Mouse (Mus musculus): ENCODE data around the gene Gm20532.
A peak's percentile ranks its signal among the peaks of the same experiment; 100 is the strongest.

The Gm20532 gene

GRCm38 (mm10) chr2:26596898-26597297, 10.5 kb downstream of the Gm20532 start:
- DNase-seq (ENCODE audit: low read depth) = no peak

- DNase-seq (ENCODE audit: low read depth) = no peak
Observed at GRCm38 (mm10) chr2:26597810-26598209, 11.4 kb downstream of the Gm20532 start.

DNA sequence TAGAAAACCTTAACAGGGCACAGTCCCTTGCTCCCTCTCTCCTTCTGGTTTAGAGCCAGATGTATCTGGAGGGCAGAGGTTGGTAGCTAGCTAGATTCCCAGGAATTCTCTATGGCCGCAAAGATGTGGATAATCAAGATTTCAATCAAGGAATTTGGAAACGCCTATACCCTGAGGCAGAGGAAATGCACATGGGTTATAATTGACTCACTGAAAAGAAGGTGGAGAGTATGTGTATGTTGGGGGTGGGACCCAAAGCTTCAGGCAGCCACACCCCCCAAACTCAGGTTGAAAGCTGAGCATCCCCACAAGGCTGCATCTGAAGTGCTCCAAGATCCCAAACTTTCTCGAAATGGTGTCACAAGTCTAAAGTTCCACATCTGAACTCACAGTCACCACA, 12.0 kb downstream of the Gm20532 start:
- DNase-seq (ENCODE audit: low read depth) = peak; percentile 59

DNA sequence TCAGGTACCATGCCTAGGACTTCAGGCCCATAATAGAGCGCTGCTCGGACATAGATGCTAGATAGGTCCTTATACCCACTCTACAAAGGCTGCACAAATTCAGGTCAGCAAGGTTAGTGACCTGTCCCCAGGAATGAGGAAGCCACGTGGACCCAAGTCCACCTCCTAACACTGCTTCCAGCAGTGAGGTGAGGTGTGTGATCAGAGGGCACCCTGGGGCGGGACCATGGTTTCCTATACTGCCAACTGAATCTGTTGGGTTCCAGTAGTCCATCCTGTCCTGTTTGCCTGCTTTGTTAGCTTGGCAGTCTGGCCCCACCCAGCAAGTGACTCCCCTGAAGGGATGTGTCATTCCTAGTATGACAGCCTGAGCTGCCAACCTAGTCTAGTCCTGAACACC, 13.5 kb downstream of the Gm20532 start:
- DNase-seq (ENCODE audit: low read depth) = no peak

- DNase-seq (ENCODE audit: low read depth) = no peak
Observed at GRCm38 (mm10) chr2:26600664-26601063, 14.2 kb downstream of the Gm20532 start.

GRCm38 (mm10) chr2:26601595-26601994, 15.2 kb downstream of the Gm20532 start:
- peak; percentile 36 for DNase-seq (ENCODE audit: low read depth)

DNA sequence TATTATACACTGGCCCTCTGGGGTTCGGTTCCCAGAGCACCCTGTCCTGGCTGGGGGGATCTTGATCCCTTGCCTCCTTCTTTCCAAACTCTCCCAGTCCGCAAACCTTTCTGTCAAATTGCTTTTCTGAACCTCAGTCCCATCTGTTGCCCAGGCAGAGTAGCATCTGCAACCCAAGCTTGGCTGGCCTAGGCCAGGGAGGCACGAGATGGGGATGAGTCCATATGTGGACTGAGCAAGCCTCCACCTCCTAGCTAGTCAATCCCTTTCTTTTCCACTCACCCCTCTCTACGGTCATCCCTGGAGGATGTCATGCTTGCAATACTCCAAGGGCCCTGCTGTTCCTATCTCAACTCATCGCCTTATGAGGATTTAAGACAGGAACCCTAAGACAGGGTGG, 16.2 kb downstream of the Gm20532 start:
- no peak for DNase-seq (ENCODE audit: low read depth)

DNA sequence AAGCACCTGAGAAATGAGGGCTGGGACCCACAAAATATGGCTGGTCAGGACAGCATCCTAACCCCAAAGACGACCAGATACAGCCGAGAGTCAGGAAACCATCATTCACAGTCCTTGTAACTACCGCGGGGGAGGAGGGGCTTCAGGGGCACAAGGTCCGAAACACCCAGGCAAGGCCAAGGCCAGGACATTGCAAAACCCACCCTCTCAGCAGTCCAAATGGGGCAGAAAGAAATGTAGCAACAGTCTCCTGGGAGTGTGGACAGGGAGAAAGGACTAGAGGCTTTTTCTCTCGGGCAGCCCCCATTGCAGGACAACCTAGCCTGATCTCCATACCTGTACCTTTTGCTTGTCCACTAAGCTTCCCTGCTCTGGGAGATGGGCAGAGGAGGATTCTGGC, 16.7 kb downstream of the Gm20532 start:
- no peak for DNase-seq (ENCODE audit: low read depth)

GRCm38 (mm10) chr2:26603720-26604671, 17.6 kb downstream of the Gm20532 start, which contains the start of gene Agpat2:
TSS of gene Agpat2 (minus strand) at chr2:26604417.
- peak; percentile 61 for DNase-seq (ENCODE audit: low read depth)

GRCm38 (mm10) chr2:26605331-26605730, 18.9 kb downstream of the Gm20532 start:
- DNase-seq (ENCODE audit: low read depth) = no peak

DNA sequence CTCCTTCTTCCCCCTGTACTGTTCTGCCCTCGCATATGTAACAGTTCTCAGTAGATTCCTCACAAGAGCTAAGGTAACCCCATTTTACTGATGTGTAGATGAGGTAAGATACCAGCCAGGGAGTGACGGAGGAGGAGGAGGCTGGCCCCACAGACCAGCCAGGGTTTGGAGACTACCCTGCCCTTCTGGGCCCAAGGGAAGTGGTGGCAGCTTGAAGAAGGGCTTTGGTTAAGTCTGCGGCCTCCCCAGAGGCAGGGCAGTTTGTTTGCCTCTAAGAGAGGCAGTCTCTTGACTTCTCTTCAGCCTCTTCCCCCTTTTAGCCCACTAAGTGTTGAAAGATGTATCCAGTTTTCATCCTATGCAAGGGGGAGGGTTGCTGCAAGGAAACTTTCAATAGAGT, 20.1 kb downstream of the Gm20532 start:
- DNase-seq (ENCODE audit: low read depth) = no peak

- no peak for DNase-seq (ENCODE audit: low read depth)
Observed at GRCm38 (mm10) chr2:26607056-26607910, 20.8 kb downstream of the Gm20532 start.

- DNase-seq (ENCODE audit: low read depth) = no peak
Observed at GRCm38 (mm10) chr2:26608781-26609180, 22.3 kb downstream of the Gm20532 start.

GRCm38 (mm10) chr2:26609261-26609661, 22.8 kb downstream of the Gm20532 start:
- DNase-seq (ENCODE audit: low read depth) = no peak

GRCm38 (mm10) chr2:26610526-26610925, 24.1 kb downstream of the Gm20532 start:
- DNase-seq (ENCODE audit: low read depth) = peak; percentile 53

DNA sequence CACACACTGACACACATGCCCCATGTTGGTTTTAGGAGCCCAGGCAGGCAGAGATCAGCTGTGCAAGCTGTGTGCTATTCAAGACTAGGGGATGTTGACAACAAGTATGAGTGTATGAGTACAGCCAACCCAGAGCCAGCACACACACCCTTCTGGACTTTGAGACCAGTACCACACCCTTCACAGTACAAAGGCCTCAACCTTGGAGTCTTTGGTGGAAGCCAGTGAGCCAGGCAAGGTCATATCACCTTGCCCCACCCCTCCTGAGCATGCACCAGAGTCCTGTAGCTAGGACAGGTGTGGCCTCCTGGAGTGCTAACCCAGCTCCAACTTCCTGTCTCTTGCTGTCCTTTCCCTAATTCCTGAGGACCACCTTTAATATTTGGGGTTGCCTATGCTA, 24.6 kb downstream of the Gm20532 start:
- DNase-seq (ENCODE audit: low read depth) = no peak

DNA sequence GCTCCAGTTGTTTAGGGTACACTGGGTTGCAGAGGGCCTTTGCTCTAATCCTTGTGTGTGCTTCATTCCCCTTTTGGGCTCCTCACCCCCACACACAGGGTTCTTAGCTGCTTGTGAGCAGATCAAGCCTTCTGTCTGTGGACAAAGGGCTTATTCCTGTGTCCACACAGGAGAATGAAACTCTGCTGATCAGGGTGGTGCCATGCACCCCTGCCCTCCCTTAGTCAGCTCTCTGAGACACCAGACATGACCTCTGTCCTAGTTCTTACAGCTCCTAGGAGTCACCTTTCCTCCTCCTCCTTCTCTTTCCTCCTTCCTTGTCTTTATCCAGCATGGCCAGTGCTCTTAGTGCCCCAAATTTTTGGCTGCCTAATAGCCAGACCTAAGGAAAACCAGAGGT, 25.5 kb downstream of the Gm20532 start:
- DNase-seq (ENCODE audit: low read depth) = no peak

DNA sequence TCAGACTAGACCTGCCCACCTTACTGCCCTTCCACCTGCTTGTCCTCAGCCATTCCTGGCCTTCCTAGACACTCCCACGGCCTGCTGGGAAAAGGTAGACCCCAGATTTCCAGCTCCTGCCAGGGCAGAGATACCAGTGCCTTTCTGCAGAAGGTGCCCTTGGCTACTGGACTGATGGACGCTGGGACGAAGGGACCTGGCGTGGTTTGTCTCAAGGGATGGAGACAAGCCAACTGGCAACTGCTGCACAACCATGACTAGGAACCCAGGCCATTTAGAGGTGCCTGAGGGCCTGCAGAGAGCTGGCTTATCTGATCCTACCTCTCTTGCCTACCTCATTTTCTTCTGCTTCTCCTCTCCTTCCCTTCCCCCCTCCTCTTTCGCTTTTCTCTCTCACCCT, 28.5 kb downstream of the Gm20532 start:
- no peak for DNase-seq (ENCODE audit: low read depth)

DNA sequence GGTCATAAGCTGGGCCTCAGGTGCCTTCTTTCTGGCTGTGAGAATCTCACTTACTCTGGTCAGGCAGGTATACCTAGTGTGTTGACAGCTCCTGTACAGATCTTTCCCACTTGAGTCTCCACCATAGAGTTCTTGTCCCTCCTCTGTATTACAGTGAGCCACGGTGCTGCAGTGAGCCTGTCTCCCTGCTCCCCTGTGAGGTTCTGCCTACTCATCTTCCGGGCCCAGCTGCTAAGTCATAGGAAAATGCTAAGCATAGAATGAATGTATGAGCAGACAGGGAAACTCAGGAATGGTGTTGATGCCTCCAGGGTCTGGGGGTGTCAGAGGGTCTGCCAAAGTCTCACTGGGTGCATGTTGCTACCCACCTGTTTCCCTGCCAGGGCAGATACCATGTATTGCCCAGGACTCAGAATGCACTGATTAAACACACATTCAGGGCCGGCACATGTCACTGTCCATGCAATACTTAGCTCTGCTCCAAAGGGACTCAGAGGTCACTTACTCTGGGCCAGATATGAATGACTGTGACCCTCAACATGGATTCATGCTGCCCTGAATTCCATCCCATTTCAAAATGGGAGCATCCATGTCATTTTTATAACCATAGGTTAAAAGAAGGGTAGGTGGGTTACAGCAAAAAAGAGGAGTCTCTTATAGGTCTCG, 29.2 kb downstream of the Gm20532 start:
- no peak for DNase-seq (ENCODE audit: low read depth)

- DNase-seq (ENCODE audit: low read depth) = no peak
Observed at GRCm38 (mm10) chr2:26617331-26617730, 30.9 kb downstream of the Gm20532 start.

DNA sequence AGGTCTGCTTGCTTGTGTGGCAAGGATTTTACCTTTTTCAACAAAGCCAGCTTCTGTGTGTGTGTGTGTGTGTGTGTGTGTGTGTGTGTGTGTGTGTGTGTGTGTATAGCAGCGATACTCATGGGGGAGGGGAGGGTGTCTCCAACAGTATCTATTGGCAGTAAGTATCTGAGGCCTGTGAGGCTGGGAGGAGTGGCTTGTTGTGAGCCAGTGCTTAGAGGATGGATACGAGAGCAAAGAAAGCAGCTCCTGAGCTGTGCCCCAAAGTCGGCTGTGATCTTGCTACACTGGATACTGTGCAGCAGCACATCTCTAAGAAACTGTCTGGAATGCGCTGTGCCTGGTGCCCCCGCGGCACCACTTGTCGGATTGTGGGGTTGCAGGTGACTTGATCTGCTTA, 31.5 kb downstream of the Gm20532 start:
- no peak for DNase-seq (ENCODE audit: low read depth)

DNA sequence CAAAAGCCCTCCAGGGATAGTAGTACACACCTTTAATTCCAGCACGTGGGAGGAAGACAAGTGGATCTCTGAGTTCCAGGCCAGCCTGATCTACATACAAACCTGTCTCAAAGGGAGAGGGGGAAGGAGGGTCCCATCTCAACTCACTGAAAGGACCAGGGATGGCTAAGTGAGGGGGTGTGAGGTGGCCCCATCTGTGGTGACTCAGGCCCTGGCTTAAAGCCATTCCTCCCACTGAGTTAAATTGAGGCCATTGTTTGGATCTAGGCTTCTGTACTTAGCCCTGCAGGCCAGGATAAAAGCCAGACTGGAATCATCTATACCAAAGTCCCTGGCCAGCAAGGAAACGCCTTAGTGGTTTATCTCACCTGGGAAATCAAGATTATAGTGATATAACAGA, 34.8 kb downstream of the Gm20532 start:
- peak; percentile 49 for DNase-seq (ENCODE audit: low read depth)

All from NIH3T3 (cell line).